Mouse (Mus musculus) hindbrain, embryonic 12.5 days (tissue): ENCODE results near the gene Kcna1. TPM values are rescaled to one million over a fixed set of nuclear protein-coding genes. Genes with fewer than 3 reads are reported as not detected.

Source experiments
- ATAC-seq: fragments of 200-750 bp; cut with Nextera tagmentation; 2 replicates; pipeline ENCODE4 v1.8.0; 2017; ENCODE audit warnings: moderate TSS enrichment; ENCODE audit not compliant: low FRiP score
- H3K27ac ChIP-seq: fragments of 300-500 bp; sonication (generic); 2 replicates; pipeline ENCODE4 v1.5.1; 2016; ENCODE audit warnings: mild to moderate bottlenecking
- H3K27me3 ChIP-seq: fragments of 300-500 bp; sonication (generic); 2 replicates; pipeline ENCODE4 v1.6.1; 2016; ENCODE audit warnings: mild to moderate bottlenecking
- H3K36me3 ChIP-seq: fragments of 300-500 bp; sonication (generic); 2 replicates; pipeline ENCODE4 v1.6.1; 2016; ENCODE audit warnings: mild to moderate bottlenecking
- H3K4me1 ChIP-seq: fragments of 300-500 bp; sonication (generic); 2 replicates; pipeline ENCODE4 v1.6.1; 2016
- H3K4me2 ChIP-seq: fragments of 300-500 bp; sonication (generic); replicated peaks from 2 replicates; pipeline ENCODE4 v1.6.1; 2016; ENCODE audit warnings: mild to moderate bottlenecking
- H3K4me3 ChIP-seq: fragments of 300-500 bp; sonication (generic); 2 replicates; pipeline ENCODE4 v1.5.1; 2016; ENCODE audit warnings: mild to moderate bottlenecking
- H3K9ac ChIP-seq: fragments of 300-500 bp; sonication (generic); 2 replicates; pipeline ENCODE4 v1.6.1; 2016; ENCODE audit warnings: mild to moderate bottlenecking, moderate library complexity
- H3K9me3 ChIP-seq: fragments of 300-500 bp; sonication (generic); replicated peaks from 2 replicates; pipeline ENCODE4 v1.6.1; 2016; ENCODE audit warnings: mild to moderate bottlenecking
- WGBS: fragments of 180-500 bp; shearing (Covaris S2); methylation state at CpG from one replicate; pipeline ENCODE4 v1.1.7; 2016; 5-methylcytosine and 5-hydroxymethylcytosine counted together
- polyA plus RNA-seq: library from polyadenylated mRNA; unstranded; fragments of >200 nt; fragmentation: Nextera tagmentation; extraction: Ambion mirVana; gene quantifications from 2 replicates; pipeline ENCODE4 v1.2.1, GENCODE M21; 2016

Gene Kcna1
- 1.6 and 2.5 TPM in 2 replicates for polyA plus RNA-seq

DNA sequence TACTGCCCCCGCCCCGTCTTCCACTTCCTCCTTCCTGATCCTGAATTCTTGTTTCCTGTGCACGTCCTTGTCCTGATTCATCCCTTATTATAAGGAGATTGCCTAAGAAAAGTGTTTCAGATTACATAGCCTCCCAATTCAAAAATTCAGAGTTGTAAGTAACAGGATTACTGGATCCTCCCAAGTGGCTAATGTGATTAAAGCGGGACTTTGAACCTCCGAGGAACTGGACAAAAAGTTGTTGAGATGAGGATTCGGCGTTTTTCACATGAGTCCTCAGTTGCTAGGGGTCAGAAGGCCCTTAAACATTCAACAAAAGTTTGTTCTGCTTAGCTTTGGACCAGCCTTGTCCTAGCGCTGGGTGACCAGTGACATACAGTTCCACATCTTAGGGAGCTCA, at the start of gene Kcna1:
Gene Kcna1, minus strand, starts transcription at position 4 of the 400 bp plus-strand sequence.
- ATAC-seq: no peak
- H3K27ac ChIP-seq: 0 out of 2 replicates have a peak within 1 kb of the TSS, but pooled peaks have one; percentile 19
- WGBS: 30% methylated on average over 8 of the region's 8 CpGs

DNA sequence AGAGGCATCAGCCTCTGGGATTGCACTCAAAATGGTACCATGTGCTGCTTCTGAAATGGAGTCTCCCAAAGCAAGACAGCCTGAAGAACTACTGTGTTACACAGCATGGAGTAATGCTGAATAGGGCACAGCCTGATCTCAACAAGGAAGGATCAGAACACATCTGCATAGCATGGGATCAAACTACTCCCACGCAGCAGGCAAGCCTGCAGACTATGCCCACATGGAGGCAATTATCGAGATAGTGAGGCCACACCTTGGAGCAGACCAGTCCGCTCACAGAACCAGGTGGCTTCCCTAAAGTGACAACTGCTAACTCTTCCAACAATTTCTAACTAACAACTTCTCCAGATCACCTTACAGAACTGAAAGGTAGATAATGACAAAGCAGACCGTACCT, 40.9 kb upstream of the Kcna1 start:
- Histone ChIP-seq H3K27ac (no peak overlapping the region), H3K4me3 (no peak overlapping the region), H3K4me2 (no peak overlapping the region), H3K9me3 (no peaks in the 10 kb centered on the region), H3K9ac (no peak overlapping the region), H3K36me3 (no peaks in the 10 kb centered on the region), H3K4me1 (no peaks in the 10 kb centered on the region), H3K27me3 (no peaks in the 10 kb centered on the region)
- no peak for ATAC-seq
- 73% methylated on average over 4 of the region's 4 CpGs for WGBS

More for the DNA sequence above, at the start of gene Kcna1:
- Histone ChIP-seq H3K4me3 (peak within 1 kb of the TSS; percentile 45), H3K4me2 (peak within 1 kb of the TSS; percentile 90), H3K9ac (peak within 1 kb of the TSS; percentile 60), H3K27me3 (peaks cover 61% of the 10 kb centered on the region), H3K9me3 (no peaks in the 10 kb centered on the region), H3K36me3 (no peaks in the 10 kb centered on the region), H3K4me1 (peaks cover 23% of the 10 kb centered on the region)

DNA sequence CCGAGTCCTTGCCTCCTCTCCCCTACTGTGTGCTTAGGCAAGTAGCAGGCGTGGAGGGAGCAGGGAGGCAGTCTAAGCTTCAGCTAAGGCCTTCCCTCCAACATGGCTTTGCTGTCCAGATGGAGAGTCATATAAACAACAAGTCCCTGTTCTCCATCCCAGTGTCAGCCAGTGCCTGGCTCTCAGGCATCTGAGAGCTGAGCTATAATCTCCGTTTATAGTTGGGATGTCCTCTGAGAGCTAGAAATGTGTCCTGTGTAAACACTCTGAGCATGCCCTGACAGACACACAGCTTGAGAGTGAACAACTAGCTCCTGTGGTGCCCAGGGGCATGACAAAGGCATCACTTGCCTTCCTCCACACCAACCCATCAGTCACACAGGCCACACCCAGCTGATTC, 39.0 kb upstream of the Kcna1 start:
- WGBS: 73% methylated on average over 3 of the region's 3 CpGs

DNA sequence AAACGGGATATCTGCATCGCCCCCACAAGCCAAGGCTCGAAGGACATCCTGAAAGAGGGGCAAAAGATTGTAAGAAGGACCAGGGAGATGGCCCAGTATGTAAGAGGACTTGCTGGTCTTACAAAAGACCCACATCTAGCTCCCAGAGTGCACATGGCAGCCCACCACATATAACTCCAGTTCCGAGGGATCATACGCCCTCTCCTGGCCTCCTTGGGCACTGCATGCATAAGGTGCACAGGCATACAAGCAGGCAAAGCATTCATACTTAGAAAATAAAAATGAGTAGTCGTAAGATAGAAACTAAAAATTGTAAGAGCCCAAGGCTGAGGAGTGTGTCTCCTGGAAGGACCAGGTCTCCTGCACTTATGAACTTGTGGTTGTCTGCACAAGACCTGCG, 32.8 kb upstream of the Kcna1 start:
- Histone ChIP-seq H3K27me3 (0 out of 2 replicates have a peak, but pooled peaks cover 5% of the 10 kb centered on the region), H3K9ac (no peak overlapping the region), H3K4me1 (no peaks in the 10 kb centered on the region), H3K27ac (no peak overlapping the region), H3K4me2 (no peak overlapping the region), H3K36me3 (no peaks in the 10 kb centered on the region), H3K4me3 (no peak overlapping the region), H3K9me3 (no peaks in the 10 kb centered on the region)
- WGBS: 64% methylated on average over 7 of the region's 7 CpGs
- no peak for ATAC-seq

More for the DNA sequence above, 39.0 kb upstream of the Kcna1 start:
- H3K4me3 ChIP-seq: no peak overlapping the region
- H3K27ac ChIP-seq: no peak overlapping the region
- no peak for ATAC-seq
- H3K27me3 ChIP-seq: no peaks in the 10 kb centered on the region
- no peak overlapping the region for H3K4me2 ChIP-seq
- no peaks in the 10 kb centered on the region for H3K4me1 ChIP-seq
- H3K9ac ChIP-seq: no peak overlapping the region
- no peaks in the 10 kb centered on the region for H3K9me3 ChIP-seq
- no peaks in the 10 kb centered on the region for H3K36me3 ChIP-seq

DNA sequence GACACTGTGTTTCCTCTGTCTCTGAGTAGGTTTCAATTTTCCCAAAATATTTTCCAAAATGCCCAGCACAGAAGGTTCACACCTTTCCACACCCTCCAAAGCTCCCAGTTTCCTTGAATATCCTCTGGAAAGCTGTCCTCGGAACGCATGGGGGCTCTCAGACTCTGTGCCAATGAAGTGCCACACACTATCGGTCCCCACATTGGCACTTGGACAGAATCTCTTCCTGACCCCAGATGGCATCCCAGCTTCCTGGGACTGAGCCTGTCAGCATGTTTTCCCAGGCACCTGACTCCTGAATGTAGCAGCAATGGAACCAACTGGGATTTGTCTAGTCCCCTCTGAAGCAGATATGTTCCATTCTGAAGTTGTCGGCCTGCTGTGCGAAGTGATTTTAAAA, 20.8 kb upstream of the Kcna1 start:
- no peak for ATAC-seq
- WGBS: 91% methylated on average over 5 of the region's 5 CpGs
- Histone ChIP-seq H3K27me3 (0 out of 2 replicates have a peak, but pooled peaks cover 4% of the 10 kb centered on the region), H3K4me1 (0 out of 2 replicates have a peak, but pooled peaks cover 7% of the 10 kb centered on the region), H3K4me2 (no peak overlapping the region), H3K4me3 (no peak overlapping the region), H3K9ac (no peak overlapping the region), H3K27ac (no peak overlapping the region), H3K36me3 (no peaks in the 10 kb centered on the region), H3K9me3 (no peaks in the 10 kb centered on the region)

DNA sequence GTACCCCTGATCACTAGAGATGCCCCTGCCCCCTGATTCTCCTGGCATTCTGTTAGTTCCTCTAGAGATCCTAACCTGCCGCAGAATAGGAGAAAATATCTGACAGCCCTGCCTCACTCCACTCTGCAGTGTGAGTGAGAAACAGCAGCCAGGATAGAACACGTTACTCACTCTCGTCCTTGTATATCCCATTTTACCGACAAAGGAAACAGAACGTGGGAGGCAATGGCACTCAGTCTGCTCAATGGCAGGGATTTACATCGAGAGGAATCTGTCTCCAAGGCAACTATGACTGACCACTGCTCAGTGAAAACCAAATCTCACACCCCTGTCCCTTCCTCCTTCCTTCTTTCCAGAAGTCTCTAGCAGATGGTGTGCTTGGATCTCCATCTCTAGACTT, 19.9 kb upstream of the Kcna1 start:
- H3K27me3 ChIP-seq: 0 out of 2 replicates have a peak, but pooled peaks cover 4% of the 10 kb centered on the region
- H3K4me3 ChIP-seq: no peak overlapping the region
- H3K9me3 ChIP-seq: no peaks in the 10 kb centered on the region
- no peak overlapping the region for H3K9ac ChIP-seq
- no peaks in the 10 kb centered on the region for H3K36me3 ChIP-seq
- no peak overlapping the region for H3K4me2 ChIP-seq
- 52% methylated on average over 6 of the region's 6 CpGs for WGBS
- H3K27ac ChIP-seq: no peak overlapping the region
- H3K4me1 ChIP-seq: 0 out of 2 replicates have a peak, but pooled peaks cover 7% of the 10 kb centered on the region
- no peak for ATAC-seq

DNA sequence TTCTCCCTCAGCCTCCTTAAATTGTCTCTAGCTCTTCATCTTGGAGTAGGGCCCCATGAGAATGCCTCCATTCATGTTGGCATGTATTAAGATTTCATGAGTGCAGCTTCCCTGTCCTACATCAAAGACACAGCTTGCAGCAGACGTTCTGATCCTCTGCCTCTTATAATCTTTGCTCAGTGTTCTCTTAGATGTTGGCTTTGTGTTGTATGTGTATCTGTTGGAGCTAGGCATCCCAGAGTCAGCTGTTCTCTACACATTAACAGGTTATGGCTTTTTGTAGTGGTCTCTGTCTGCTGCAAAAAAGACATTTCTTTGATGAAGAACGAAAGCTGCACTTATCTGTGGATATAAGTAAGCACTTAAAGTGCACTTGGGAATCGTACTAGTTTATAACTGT, 18.4 kb upstream of the Kcna1 start:
- Histone ChIP-seq H3K27ac (no peak overlapping the region), H3K36me3 (no peaks in the 10 kb centered on the region), H3K4me2 (no peak overlapping the region), H3K9ac (no peak overlapping the region), H3K4me3 (no peak overlapping the region), H3K27me3 (0 out of 2 replicates have a peak, but pooled peaks cover 4% of the 10 kb centered on the region), H3K9me3 (no peaks in the 10 kb centered on the region), H3K4me1 (0 out of 2 replicates have a peak, but pooled peaks cover 7% of the 10 kb centered on the region)
- ATAC-seq: no peak
- WGBS: 80% methylated on average over 3 of the region's 3 CpGs

DNA sequence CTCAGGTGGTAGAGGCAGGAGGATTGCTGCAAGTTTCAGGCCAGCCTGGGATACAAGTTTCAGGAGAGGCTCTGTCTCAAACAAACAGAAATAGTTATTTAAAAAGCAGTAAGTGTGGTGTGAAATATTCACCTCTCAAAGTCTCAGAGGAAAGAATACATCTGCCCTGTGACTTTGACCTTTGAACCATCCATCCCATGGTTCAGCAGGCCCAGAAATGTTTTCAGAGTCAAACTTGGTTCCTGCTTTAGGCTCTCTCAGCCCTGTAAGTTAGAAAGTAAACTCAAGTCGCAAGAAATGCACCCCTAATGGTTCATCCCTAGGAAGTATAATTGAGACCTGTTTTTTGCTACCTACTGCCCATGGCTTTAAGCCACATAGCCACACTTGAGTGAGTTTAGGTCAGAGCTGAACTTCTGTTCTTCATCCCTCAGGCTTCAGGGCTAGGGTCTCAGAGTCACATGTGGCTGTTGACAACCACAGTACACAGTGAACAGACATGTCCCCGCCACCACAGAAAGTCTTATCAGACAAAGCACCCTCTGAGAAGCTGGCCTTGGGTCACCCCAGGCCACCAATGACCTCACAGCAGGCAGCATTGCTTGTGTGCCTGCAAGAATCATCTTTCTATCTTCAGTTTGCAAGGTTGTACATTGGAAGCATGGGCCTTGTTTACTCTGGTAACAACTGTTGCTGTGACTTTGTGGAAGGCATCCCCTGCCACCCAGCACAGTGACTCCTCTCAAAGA, 11.6 kb upstream of the Kcna1 start:
- Histone ChIP-seq H3K9me3 (no peaks in the 10 kb centered on the region), H3K27me3 (no peaks in the 10 kb centered on the region), H3K4me3 (no peak overlapping the region), H3K9ac (no peak overlapping the region), H3K27ac (no peak overlapping the region), H3K36me3 (no peaks in the 10 kb centered on the region), H3K4me2 (no peak overlapping the region), H3K4me1 (no peaks in the 10 kb centered on the region)
- WGBS: 74% methylated on average over 2 of the region's 2 CpGs
- ATAC-seq: no peak

DNA sequence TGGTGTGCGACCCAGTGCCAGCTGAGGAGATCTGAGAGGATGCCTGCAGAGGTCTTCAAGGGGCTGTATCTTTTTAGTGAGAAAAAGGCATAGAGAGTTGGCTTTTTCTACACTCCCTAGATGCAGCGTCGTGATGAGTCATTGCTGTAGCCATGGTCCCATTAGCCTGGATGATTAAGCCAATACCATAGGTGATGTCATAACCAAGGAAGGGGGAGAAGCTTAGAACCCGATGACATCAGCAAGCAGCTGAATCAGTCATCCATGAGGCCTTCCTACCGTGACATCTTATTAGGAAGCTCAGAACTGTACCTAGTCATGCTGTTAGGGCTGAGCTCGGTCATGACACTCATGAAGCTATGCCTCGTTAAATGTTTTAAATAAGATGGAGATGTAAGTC, 7.4 kb upstream of the Kcna1 start:
- no peaks in the 10 kb centered on the region for H3K9me3 ChIP-seq
- H3K4me2 ChIP-seq: no peak overlapping the region
- H3K4me3 ChIP-seq: no peak overlapping the region
- H3K9ac ChIP-seq: no peak overlapping the region
- H3K27me3 ChIP-seq: no peaks in the 10 kb centered on the region
- 87% methylated on average over 7 of the region's 7 CpGs for WGBS
- H3K27ac ChIP-seq: no peak overlapping the region
- H3K4me1 ChIP-seq: 0 out of 2 replicates have a peak, but pooled peaks cover 5% of the 10 kb centered on the region
- no peak for ATAC-seq
- no peaks in the 10 kb centered on the region for H3K36me3 ChIP-seq

DNA sequence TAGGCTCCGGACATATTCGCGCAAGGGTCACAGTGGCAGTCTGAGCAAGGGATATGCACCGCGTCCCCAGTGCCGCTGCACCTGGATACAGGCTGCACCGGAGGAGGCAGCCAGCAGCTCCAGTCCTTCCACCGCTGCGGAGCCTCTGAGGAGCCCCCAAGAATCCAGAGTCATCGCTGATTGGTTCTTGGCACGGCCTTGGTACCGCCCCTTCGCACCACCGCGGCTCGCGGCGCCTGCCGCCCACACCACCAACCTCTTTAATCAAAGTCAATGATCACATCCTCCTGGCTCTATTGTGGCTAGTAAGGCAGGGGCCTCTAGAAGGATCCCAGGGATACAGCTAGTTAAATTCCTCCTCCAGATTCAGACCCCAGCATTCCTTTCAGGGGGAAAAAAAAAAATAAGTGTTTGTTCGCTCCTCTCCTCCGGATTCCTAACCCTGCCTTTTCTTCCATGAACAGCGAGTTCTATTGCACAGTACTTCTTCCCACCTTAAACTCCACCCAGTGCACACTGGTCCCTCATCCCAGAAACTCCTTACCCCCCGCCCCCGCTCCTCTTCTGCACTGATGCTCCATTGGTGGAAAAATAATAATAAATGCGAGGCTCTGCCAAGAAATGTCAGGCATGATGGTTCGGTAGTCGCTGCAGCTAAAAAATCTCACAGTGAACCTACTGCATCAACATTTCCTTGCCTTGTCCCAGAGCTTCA, 383 bp downstream of the Kcna1 start:
- Histone ChIP-seq H3K4me1 (peaks cover 23% of the 10 kb centered on the region), H3K27me3 (peaks cover 61% of the 10 kb centered on the region), H3K9me3 (no peaks in the 10 kb centered on the region), H3K27ac (0 out of 2 replicates have a peak overlapping the region, but pooled peaks have one; percentile 19), H3K36me3 (no peaks in the 10 kb centered on the region), H3K9ac (peak overlapping the region; percentile 60), H3K4me2 (peak overlapping the region; percentile 90), H3K4me3 (peak overlapping the region; percentile 45)
- WGBS: 1% methylated on average over 27 of the region's 27 CpGs
- ATAC-seq: peak; percentile 90

DNA sequence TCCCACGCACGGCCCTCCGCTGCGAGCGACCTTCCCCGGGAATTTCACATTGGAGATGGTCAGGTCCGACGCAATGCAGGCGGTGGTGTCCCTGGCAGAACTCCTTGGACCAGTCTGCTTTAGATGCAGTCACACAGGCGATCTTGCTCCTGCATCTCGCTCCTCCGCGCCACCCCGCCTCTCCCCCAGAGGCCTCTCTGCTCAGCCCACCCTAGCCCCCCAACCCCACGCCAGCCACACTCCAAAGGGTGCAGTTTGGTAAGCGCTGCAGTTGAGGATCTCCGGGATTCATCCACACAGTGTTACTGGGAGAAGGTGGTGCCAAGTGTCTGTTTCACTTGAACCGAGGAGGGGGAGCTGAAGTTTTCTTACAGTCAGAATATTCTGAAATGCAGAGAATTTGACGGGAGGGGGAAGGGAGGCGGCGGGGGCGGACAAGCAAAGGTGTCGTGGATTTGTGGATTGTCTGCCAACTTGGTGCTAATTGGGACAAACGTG, 1.1 kb downstream of the Kcna1 start:
- WGBS: 1% methylated on average over 24 of the region's 24 CpGs
- no peaks in the 10 kb centered on the region for H3K9me3 ChIP-seq
- H3K4me1 ChIP-seq: peaks cover 23% of the 10 kb centered on the region

More for the DNA sequence above, 1.1 kb downstream of the Kcna1 start:
- Histone ChIP-seq H3K27ac (no peak overlapping the region), H3K9ac (peak overlapping the region; percentile 60), H3K36me3 (no peaks in the 10 kb centered on the region), H3K4me3 (peak overlapping the region; percentile 45), H3K4me2 (peak overlapping the region; percentile 90), H3K27me3 (peaks cover 61% of the 10 kb centered on the region)
- peak; percentile 58 for ATAC-seq
